Mouse (Mus musculus): Measurements from ENCODE around the gene Pak7.

GRCm38 (mm10) chr2:136425561-136425960 lies 37.8 kb upstream of the Pak7 start:
- TF ChIP-seq CTCF (IDR thresholded peaks at IDR 0.05; ENCODE audit: borderline replicate concordance, control insufficient read depth, extremely low read depth, insufficient read depth, low read length, poor library complexity) = no peak
- TF ChIP-seq POLR2A (IDR thresholded peaks at IDR 0.05; ENCODE audit: control insufficient read depth, extremely low read depth, insufficient read depth, low read length, poor library complexity) = no peak

All from thymus, adult 2 months (tissue).